Mouse (Mus musculus): Measurements from ENCODE around the gene Tdrd6.

Gene Tdrd6

DNA sequence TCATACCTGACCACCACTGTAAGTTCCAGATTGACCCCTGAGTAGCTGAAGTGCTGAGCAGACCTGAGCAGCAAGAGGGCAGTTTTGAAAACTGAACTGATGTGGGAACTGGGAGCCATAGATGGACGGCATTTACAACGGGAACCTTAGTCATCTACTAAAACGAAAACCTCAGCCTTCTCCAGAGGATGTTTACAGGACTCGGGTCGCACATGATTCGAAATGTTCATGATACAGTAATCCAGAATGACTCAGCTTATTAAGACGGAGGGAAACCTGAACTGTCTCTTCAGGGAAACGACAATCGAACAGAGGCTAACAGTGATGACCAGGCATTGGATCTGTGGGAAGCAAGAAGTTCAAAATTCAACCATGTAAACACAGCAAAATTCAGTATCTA, 10.9 kb downstream of the Tdrd6 start:
- no peak for DNase-seq (ENCODE audit: extremely low read depth, low read depth, low spot score)

- DNase-seq (ENCODE audit: extremely low read depth, low read depth, low spot score) = no peak
These were observed 17.9 kb downstream of the Tdrd6 start for GRCm38 (mm10) chr17:43612221-43612620.

DNA sequence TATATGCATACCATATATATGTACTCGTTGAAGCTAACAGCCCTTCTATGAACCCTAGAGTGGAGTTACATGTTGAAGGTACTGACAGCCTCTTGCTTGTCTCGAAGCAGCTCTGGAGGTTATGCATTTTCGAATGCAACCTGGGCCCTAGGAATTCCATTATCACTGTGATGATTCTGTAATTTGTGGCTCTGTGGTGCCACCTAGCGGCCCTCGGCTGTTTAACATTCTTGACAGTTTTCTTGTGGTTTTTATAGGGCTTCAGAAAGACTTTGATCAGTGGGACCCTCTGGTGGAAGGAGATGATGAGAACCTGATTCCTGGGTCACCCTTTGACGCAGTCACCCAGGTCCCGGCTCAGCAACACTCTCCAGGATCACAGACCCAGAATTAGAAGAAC, 18.5 kb downstream of the Tdrd6 start:
- DNase-seq (ENCODE audit: extremely low read depth, low read depth, low spot score) = no peak

DNA sequence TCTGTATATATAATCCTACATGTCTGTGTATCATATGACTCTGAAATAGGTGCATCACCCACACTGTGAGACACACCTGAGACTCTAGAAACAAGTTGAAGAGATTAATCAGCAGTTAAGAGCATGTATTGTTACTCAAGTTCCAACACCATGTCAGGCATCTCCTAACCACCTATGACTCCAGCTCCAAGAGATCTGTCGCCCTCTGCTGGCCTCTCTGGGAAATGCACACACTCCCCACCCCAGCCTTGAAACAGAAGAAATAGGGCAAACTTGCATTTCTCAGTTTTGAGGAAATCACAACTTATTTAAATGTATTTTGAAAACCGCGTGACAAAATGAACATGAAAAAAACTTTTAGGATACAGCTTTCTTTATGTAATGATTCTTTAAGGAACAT, 23.4 kb downstream of the Tdrd6 start:
- no peak for DNase-seq (ENCODE audit: extremely low read depth, low read depth, low spot score)

- no peak for DNase-seq (ENCODE audit: extremely low read depth, low read depth, low spot score)
These were observed 31.4 kb downstream of the Tdrd6 start for GRCm38 (mm10) chr17:43598706-43599105.

DNA sequence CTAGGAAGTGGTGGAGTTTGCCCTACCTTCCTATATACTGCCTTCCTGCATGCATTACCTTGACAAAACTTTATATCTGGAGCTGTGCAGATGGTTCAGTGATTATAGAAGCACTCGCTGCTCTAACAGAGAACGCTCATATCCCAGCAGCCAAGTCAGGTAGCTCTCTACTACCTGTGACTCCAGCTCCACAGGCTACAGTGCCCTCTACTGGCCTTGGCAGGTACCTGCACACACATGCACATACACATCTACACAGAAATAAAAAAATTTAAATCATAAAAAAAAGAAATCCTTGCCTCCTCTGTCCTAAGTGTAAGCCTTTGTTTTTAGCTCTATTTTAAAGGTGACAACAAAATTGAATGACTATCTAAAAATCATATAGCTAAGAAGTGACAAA, 32.4 kb downstream of the Tdrd6 start:
- no peak for DNase-seq (ENCODE audit: extremely low read depth, low read depth, low spot score)

GRCm38 (mm10) chr17:43592296-43593291, 37.5 kb downstream of the Tdrd6 start:
- no peak for DNase-seq (ENCODE audit: extremely low read depth, low read depth, low spot score)

DNA sequence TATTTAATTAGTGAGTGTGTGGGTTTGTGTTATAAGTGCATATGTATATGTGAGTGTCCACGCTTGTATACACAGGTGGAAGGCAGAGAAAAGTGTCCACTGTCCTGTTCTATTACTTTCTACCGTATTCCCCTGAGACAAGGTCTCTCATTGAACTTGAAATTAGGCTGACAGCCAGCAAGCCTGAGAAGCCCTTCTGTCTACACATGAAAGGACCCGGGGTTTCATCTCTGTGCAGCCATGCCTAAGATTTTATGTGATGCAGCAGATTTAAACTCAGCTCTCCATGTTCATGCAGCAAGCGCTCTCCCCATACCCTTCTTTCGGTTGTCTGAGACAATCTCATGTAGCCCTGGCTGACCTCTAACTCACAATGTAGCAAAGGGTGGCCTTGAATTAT, 39.6 kb downstream of the Tdrd6 start:
- DNase-seq (ENCODE audit: extremely low read depth, low read depth, low spot score) = no peak

- no peak for DNase-seq (ENCODE audit: extremely low read depth, low read depth, low spot score)
These were observed 40.3 kb downstream of the Tdrd6 start for GRCm38 (mm10) chr17:43589750-43590149.

DNA sequence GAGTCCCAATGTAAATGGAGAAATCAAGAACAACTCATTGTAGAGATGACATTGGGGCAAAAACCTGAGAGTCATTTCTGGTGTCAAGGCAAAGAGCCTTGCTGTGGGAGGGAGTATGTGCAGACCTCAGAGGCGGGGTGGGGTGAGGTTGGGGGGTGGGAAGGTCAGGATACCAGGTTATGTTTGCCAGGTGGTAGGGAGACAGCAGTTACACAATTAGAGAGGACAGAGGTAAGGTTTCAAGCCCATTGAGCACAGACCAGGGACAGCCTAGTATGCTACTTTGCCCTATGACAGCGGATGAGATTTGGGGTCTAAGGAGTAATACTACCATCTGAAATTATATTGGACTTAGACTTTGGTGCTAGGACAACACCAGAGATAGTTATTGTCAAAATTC, 42.8 kb downstream of the Tdrd6 start:
- DNase-seq (ENCODE audit: extremely low read depth, low read depth, low spot score) = no peak

- no peak for DNase-seq (ENCODE audit: extremely low read depth, low read depth, low spot score)
These were observed 45.3 kb downstream of the Tdrd6 start for GRCm38 (mm10) chr17:43584771-43585170.

GRCm38 (mm10) chr17:43581012-43581467, 49.1 kb downstream of the Tdrd6 start:
- DNase-seq (ENCODE audit: extremely low read depth, low read depth, low spot score) = no peak

DNA sequence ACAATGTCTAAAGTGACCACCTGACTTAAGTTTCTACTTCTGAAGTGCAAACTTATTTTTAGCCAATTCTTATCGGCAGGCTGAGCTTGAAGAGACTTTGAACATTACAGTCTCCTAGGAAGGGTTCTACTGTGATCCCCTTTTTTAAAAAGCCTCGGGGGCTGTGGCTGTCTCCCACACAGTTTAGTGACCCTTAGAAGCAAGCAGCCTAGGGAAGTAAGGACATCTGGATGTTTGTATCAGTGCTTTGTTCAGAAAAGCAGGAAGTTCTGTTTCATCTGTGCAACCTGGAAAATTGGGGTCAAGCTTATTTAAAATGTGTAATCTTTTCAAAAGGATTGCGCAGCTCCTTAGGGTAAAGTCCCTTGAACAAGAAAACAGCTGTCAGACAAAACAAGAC, 49.6 kb downstream of the Tdrd6 start:
- DNase-seq (ENCODE audit: extremely low read depth, low read depth, low spot score) = no peak

- no peak for DNase-seq (ENCODE audit: extremely low read depth, low read depth, low spot score)
These were observed 56.5 kb downstream of the Tdrd6 start for GRCm38 (mm10) chr17:43573624-43574073.

DNA sequence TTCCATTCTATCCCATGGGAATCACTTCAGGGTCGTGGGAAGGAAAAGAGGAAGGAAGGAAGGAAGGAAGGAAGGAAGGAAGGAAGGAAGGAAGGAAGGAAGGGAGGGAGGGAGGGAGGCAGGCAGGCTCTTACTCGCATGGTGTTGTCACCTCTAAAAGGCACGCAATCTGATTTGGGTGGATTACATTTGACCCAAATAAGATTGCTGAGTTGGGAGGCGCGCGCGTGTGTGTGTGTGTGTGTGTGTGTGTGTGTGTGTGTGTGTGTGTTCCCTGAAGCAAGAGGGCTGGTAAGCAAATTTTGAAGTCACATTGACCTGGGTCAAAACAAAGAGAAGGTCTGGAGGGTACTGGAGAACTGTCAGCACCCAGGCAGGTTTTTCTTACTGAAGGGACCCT, 60.8 kb downstream of the Tdrd6 start:
- no peak for DNase-seq (ENCODE audit: extremely low read depth, low read depth, low spot score)

- no peak for DNase-seq (ENCODE audit: extremely low read depth, low read depth, low spot score)
These were observed 61.9 kb downstream of the Tdrd6 start, which contains the start of gene Pla2g7 for GRCm38 (mm10) chr17:43567992-43568888. Pla2g7 (plus strand) TSS chr17:43568098.

DNA sequence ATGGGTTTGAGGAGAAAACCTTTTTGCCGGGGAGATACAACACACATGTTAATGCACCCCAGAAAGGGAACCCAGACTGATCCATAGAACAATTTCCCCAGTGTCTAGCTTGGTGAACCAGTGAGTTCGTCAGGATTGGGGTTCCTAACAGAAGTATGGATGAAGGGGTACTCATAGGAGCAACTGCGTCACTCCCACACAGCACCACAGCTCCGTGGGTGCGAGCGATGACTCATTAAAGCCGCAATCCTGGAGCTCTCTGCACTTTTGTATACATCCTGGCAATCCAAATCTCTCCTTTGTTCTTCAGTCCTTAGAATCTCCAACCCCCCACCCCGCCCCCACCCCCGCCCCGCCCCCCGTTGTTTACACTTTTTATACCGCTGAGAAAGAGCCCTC, 62.5 kb downstream of the Tdrd6 start:
- DNase-seq (ENCODE audit: extremely low read depth, low read depth, low spot score) = no peak

Data from fat pad, adult 2 months (tissue).